Mouse (Mus musculus): ENCODE measurements around the gene Cd6. TPM values are rescaled to one million over a fixed set of nuclear protein-coding genes. Genes with fewer than 3 reads are reported as not detected.
A peak's percentile ranks its signal among the peaks of the same experiment; 100 is the strongest.

Cd6 gene
- polyA plus RNA-seq, 1 experiment from 2014 or later = 0.09 TPM

DNA sequence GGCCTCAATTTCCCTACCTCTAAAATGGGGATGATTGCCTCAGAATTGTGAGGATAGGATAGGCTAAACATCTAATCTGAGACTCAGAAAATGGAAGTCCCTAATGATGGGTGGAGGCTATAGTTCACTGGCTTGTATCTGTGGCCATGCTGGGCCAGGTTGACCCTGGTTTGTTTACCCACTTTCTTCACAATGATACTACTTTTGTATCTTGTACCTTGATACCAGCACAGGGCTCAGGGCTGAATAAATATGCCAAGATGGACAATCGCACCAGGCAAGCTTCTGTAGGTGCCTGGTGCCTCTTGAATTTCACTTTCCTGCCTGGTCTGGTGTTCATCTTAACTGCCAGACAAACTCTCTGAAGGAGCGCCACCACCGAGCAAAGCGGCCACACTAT lies 7.3 kb downstream of the Cd6 start:
- Histone ChIP-seq H3K27me3 (ENCODE audit: control insufficient read depth, insufficient read depth, low read length) (no peaks in the 10 kb centered on the region), H3K4me3 (ENCODE audit: low read length) (no peak overlapping the region), H3K36me3 (ENCODE audit: control insufficient read depth, insufficient read depth, low read length) (no peaks in the 10 kb centered on the region), H3K9ac (ENCODE audit: low read depth, low read length) (no peak overlapping the region), H3K4me1 (ENCODE audit: control insufficient read depth, insufficient read depth, low read length) (peaks cover 8% of the 10 kb centered on the region; the same call in 1 of the 2 replicates), H3K27ac (ENCODE audit: low read depth, low read length) (no peak overlapping the region), H3K9me3 (ENCODE audit: control insufficient read depth, low read length) (no peaks in the 10 kb centered on the region), H3K4me2 (replicated peaks; ENCODE audit: low read depth, low read length) (no peak overlapping the region)
- WGBS = 97% methylated on average over 4 of the region's 4 CpGs
- ATAC-seq (ENCODE audit: low FRiP score, low TSS enrichment) = no peak

GRCm38 (mm10) chr19:10821319-10821718 lies 8.5 kb downstream of the Cd6 start:
- Histone ChIP-seq H3K9ac (ENCODE audit: low read depth, low read length) (no peak overlapping the region), H3K4me1 (ENCODE audit: control insufficient read depth, insufficient read depth, low read length) (peaks cover 8% of the 10 kb centered on the region; the same call in 1 of the 2 replicates), H3K36me3 (ENCODE audit: control insufficient read depth, insufficient read depth, low read length) (no peaks in the 10 kb centered on the region), H3K27ac (ENCODE audit: low read depth, low read length) (no peak overlapping the region), H3K9me3 (ENCODE audit: control insufficient read depth, low read length) (no peaks in the 10 kb centered on the region), H3K4me3 (ENCODE audit: low read length) (no peak overlapping the region), H3K27me3 (ENCODE audit: control insufficient read depth, insufficient read depth, low read length) (no peaks in the 10 kb centered on the region), H3K4me2 (replicated peaks; ENCODE audit: low read depth, low read length) (no peak overlapping the region)
- 76% methylated on average over 7 of the region's 7 CpGs for WGBS
- no peak for ATAC-seq (ENCODE audit: low FRiP score, low TSS enrichment)

- peak; percentile 93 for ATAC-seq (ENCODE audit: low FRiP score, low TSS enrichment)
- 24% methylated on average over 17 of the region's 17 CpGs for WGBS
- Histone ChIP-seq H3K36me3 (ENCODE audit: control insufficient read depth, insufficient read depth, low read length) (no peaks in the 10 kb centered on the region), H3K4me1 (ENCODE audit: control insufficient read depth, insufficient read depth, low read length) (peaks cover 8% of the 10 kb centered on the region; the same call in 1 of the 2 replicates), H3K27me3 (ENCODE audit: control insufficient read depth, insufficient read depth, low read length) (no peaks in the 10 kb centered on the region), H3K9ac (ENCODE audit: low read depth, low read length) (no peak overlapping the region), H3K9me3 (ENCODE audit: control insufficient read depth, low read length) (no peaks in the 10 kb centered on the region), H3K4me2 (replicated peaks; ENCODE audit: low read depth, low read length) (peak overlapping the region; percentile 37), H3K27ac (ENCODE audit: low read depth, low read length) (no peak overlapping the region), H3K4me3 (ENCODE audit: low read length) (peak overlapping the region; percentile 18; the same call in 1 of the 2 replicates)
Observed at GRCm38 (mm10) chr19:10818217-10818946, 11.5 kb downstream of the Cd6 start.

DNA sequence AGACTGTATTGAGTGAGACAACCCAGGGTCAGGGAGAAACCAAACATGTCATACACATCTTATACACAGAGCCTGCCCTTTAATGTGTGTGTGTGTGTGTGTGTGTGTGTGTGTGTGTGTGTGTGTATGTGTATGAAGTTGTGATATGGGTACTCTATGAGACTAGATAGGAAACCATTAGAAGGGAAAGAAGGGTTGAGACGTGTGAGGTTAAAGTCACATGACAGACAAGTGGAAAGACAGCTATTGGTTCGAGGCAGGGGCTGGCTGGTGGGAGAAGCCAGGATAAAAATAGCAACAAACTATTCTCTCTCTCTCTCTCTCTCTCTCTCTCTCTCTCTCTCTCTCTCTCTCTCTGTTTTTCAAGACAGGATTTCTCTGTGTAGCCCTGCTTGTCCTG lies 13.4 kb downstream of the Cd6 start:
- H3K9ac ChIP-seq (ENCODE audit: low read depth, low read length) = no peak overlapping the region
- ATAC-seq (ENCODE audit: low FRiP score, low TSS enrichment) = no peak
- H3K9me3 ChIP-seq (ENCODE audit: control insufficient read depth, low read length) = no peaks in the 10 kb centered on the region
- no peak overlapping the region for H3K27ac ChIP-seq (ENCODE audit: low read depth, low read length)
- H3K4me2 ChIP-seq (replicated peaks; ENCODE audit: low read depth, low read length) = no peak overlapping the region
- H3K27me3 ChIP-seq (ENCODE audit: control insufficient read depth, insufficient read depth, low read length) = no peaks in the 10 kb centered on the region
- H3K4me3 ChIP-seq (ENCODE audit: low read length) = no peak overlapping the region
- no peaks in the 10 kb centered on the region for H3K36me3 ChIP-seq (ENCODE audit: control insufficient read depth, insufficient read depth, low read length)
- H3K4me1 ChIP-seq (ENCODE audit: control insufficient read depth, insufficient read depth, low read length) = peaks cover 8% of the 10 kb centered on the region; the same call in 1 of the 2 replicates
- WGBS = 74% methylated on average over 2 of the region's 2 CpGs

- no peak overlapping the region for H3K27ac ChIP-seq (ENCODE audit: low read depth, low read length)
- H3K27me3 ChIP-seq (ENCODE audit: control insufficient read depth, insufficient read depth, low read length) = no peaks in the 10 kb centered on the region
- no peak overlapping the region for H3K4me2 ChIP-seq (replicated peaks; ENCODE audit: low read depth, low read length)
- H3K9me3 ChIP-seq (ENCODE audit: control insufficient read depth, low read length) = no peaks in the 10 kb centered on the region
- no peaks in the 10 kb centered on the region for H3K36me3 ChIP-seq (ENCODE audit: control insufficient read depth, insufficient read depth, low read length)
- peaks cover 8% of the 10 kb centered on the region; the same call in 1 of the 2 replicates for H3K4me1 ChIP-seq (ENCODE audit: control insufficient read depth, insufficient read depth, low read length)
- 85% methylated on average over 6 of the region's 6 CpGs for WGBS
- ATAC-seq (ENCODE audit: low FRiP score, low TSS enrichment) = no peak
- no peak overlapping the region for H3K4me3 ChIP-seq (ENCODE audit: low read length)
- H3K9ac ChIP-seq (ENCODE audit: low read depth, low read length) = no peak overlapping the region
Observed at GRCm38 (mm10) chr19:10815871-10816270, 14.0 kb downstream of the Cd6 start.

DNA sequence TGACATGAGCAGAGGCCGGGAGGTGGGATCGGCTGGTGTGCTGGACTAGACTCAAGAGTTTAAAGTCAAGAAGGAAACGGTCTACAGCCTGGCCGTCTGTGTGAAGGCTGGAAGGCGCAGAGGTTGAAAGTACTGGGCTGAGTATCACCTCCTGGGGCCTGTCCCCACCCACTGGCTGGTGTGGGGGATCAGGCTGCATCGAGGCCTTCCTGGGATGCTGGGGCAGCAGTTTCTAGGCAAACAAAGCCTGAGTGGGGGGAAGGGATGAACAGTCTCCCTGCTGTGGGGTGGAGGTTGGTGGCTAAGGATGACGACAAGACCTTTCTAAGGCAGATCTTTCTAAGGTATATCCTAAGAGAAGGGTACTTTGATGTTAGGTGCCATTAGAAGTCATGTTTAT lies 16.0 kb downstream of the Cd6 start:
- no peak for ATAC-seq (ENCODE audit: low FRiP score, low TSS enrichment)
- no peak overlapping the region for H3K4me3 ChIP-seq (ENCODE audit: low read length)
- H3K27me3 ChIP-seq (ENCODE audit: control insufficient read depth, insufficient read depth, low read length) = no peaks in the 10 kb centered on the region
- no peak overlapping the region for H3K4me2 ChIP-seq (replicated peaks; ENCODE audit: low read depth, low read length)
- no peak overlapping the region for H3K27ac ChIP-seq (ENCODE audit: low read depth, low read length)
- H3K36me3 ChIP-seq (ENCODE audit: control insufficient read depth, insufficient read depth, low read length) = no peaks in the 10 kb centered on the region
- H3K9me3 ChIP-seq (ENCODE audit: control insufficient read depth, low read length) = no peaks in the 10 kb centered on the region
- 75% methylated on average over 7 of the region's 7 CpGs for whole genome bisulfite sequencing
- H3K9ac ChIP-seq (ENCODE audit: low read depth, low read length) = no peak overlapping the region
- H3K4me1 ChIP-seq (ENCODE audit: control insufficient read depth, insufficient read depth, low read length) = peaks cover 8% of the 10 kb centered on the region; the same call in 1 of the 2 replicates

GRCm38 (mm10) chr19:10813039-10813438 lies 16.8 kb downstream of the Cd6 start:
- Histone ChIP-seq H3K4me2 (replicated peaks; ENCODE audit: low read depth, low read length) (no peak overlapping the region), H3K9ac (ENCODE audit: low read depth, low read length) (no peak overlapping the region), H3K4me1 (ENCODE audit: control insufficient read depth, insufficient read depth, low read length) (peaks cover 4% of the 10 kb centered on the region; the same call in 1 of the 2 replicates), H3K27me3 (ENCODE audit: control insufficient read depth, insufficient read depth, low read length) (no peaks in the 10 kb centered on the region), H3K9me3 (ENCODE audit: control insufficient read depth, low read length) (no peaks in the 10 kb centered on the region), H3K36me3 (ENCODE audit: control insufficient read depth, insufficient read depth, low read length) (no peaks in the 10 kb centered on the region), H3K27ac (ENCODE audit: low read depth, low read length) (no peak overlapping the region), H3K4me3 (ENCODE audit: low read length) (no peak overlapping the region)
- 90% methylated on average over 5 of the region's 5 CpGs for WGBS
- ATAC-seq (ENCODE audit: low FRiP score, low TSS enrichment) = no peak

- Histone ChIP-seq H3K36me3 (ENCODE audit: control insufficient read depth, insufficient read depth, low read length) (no peaks in the 10 kb centered on the region), H3K4me1 (ENCODE audit: control insufficient read depth, insufficient read depth, low read length) (no peaks in the 10 kb centered on the region), H3K27me3 (ENCODE audit: control insufficient read depth, insufficient read depth, low read length) (no peaks in the 10 kb centered on the region), H3K4me2 (replicated peaks; ENCODE audit: low read depth, low read length) (no peak overlapping the region), H3K9ac (ENCODE audit: low read depth, low read length) (no peak overlapping the region), H3K9me3 (ENCODE audit: control insufficient read depth, low read length) (no peaks in the 10 kb centered on the region), H3K27ac (ENCODE audit: low read depth, low read length) (no peak overlapping the region), H3K4me3 (ENCODE audit: low read length) (no peak overlapping the region)
- WGBS = 81% methylated on average over 6 of the region's 6 CpGs
- no peak for ATAC-seq (ENCODE audit: low FRiP score, low TSS enrichment)
Observed at GRCm38 (mm10) chr19:10811471-10811870, 18.4 kb downstream of the Cd6 start.

- Histone ChIP-seq H3K4me2 (replicated peaks; ENCODE audit: low read depth, low read length) (no peak overlapping the region), H3K27ac (ENCODE audit: low read depth, low read length) (no peak overlapping the region), H3K36me3 (ENCODE audit: control insufficient read depth, insufficient read depth, low read length) (no peaks in the 10 kb centered on the region), H3K9me3 (ENCODE audit: control insufficient read depth, low read length) (no peaks in the 10 kb centered on the region), H3K27me3 (ENCODE audit: control insufficient read depth, insufficient read depth, low read length) (no peaks in the 10 kb centered on the region), H3K4me1 (ENCODE audit: control insufficient read depth, insufficient read depth, low read length) (no peaks in the 10 kb centered on the region), H3K9ac (ENCODE audit: low read depth, low read length) (no peak overlapping the region), H3K4me3 (ENCODE audit: low read length) (no peak overlapping the region)
- ATAC-seq (ENCODE audit: low FRiP score, low TSS enrichment) = no peak
- WGBS = 55% methylated on average over 4 of the region's 4 CpGs
Observed at GRCm38 (mm10) chr19:10810176-10810492, 19.7 kb downstream of the Cd6 start.

Data from kidney, embryonic 14.5 days (tissue).